Mouse (Mus musculus) heart, embryonic 12.5 days (tissue): ENCODE data around the gene Kcna4. TPM values are rescaled to one million over a fixed set of nuclear protein-coding genes. Genes with fewer than 3 reads are reported as not detected.

Source experiments
- ATAC-seq: fragments of 200-750 bp; cut with Nextera tagmentation; 2 replicates; pipeline ENCODE4 v1.8.0; 2017; ENCODE audit warnings: moderate TSS enrichment, moderate library complexity; ENCODE audit not compliant: insufficient number of reproducible peaks, low FRiP score
- H3K27ac ChIP-seq: fragments of 300-500 bp; sonication (generic); 2 replicates; pipeline ENCODE4 v1.5.1; 2016; ENCODE audit warnings: mild to moderate bottlenecking, moderate library complexity; ENCODE audit not compliant: poor library complexity, severe bottlenecking
- H3K27me3 ChIP-seq: fragments of 300-500 bp; sonication (generic); replicated peaks from 2 replicates; pipeline ENCODE4 v1.6.1; 2016; ENCODE audit warnings: mild to moderate bottlenecking, moderate library complexity
- H3K36me3 ChIP-seq: fragments of 300-500 bp; sonication (generic); 2 replicates; pipeline ENCODE4 v1.6.1; 2016; ENCODE audit warnings: mild to moderate bottlenecking, moderate library complexity
- H3K4me1 ChIP-seq: fragments of 300-500 bp; sonication (generic); replicated peaks from 2 replicates; pipeline ENCODE4 v1.6.1; 2016; ENCODE audit warnings: mild to moderate bottlenecking
- H3K4me2 ChIP-seq: fragments of 300-500 bp; sonication (generic); 2 replicates; pipeline ENCODE4 v1.6.1; 2016; ENCODE audit warnings: mild to moderate bottlenecking, moderate library complexity
- H3K4me3 ChIP-seq: fragments of 300-500 bp; sonication (generic); 2 replicates; pipeline ENCODE4 v1.5.1; 2016; ENCODE audit warnings: mild to moderate bottlenecking
- H3K9ac ChIP-seq: fragments of 300-500 bp; sonication (generic); 2 replicates; pipeline ENCODE4 v1.6.1; 2016; ENCODE audit warnings: mild to moderate bottlenecking, moderate library complexity
- H3K9me3 ChIP-seq: fragments of 300-500 bp; sonication (generic); replicated peaks from 2 replicates; pipeline ENCODE4 v1.6.1; 2016; ENCODE audit warnings: mild to moderate bottlenecking, moderate library complexity
- WGBS: fragments of 180-500 bp; shearing (Covaris S2); methylation state at CpG from one replicate; pipeline ENCODE4 v1.1.7; 2016; 5-methylcytosine and 5-hydroxymethylcytosine counted together
- polyA plus RNA-seq: library from polyadenylated mRNA; unstranded; fragments of >200 nt; fragmentation: Nextera tagmentation; extraction: Ambion mirVana; gene quantifications from 2 replicates; pipeline ENCODE4 v1.2.1, GENCODE M21; 2016

Kcna4 gene
- polyA plus RNA-seq, 1 experiment from 2014 or later = 6.5 TPM

DNA sequence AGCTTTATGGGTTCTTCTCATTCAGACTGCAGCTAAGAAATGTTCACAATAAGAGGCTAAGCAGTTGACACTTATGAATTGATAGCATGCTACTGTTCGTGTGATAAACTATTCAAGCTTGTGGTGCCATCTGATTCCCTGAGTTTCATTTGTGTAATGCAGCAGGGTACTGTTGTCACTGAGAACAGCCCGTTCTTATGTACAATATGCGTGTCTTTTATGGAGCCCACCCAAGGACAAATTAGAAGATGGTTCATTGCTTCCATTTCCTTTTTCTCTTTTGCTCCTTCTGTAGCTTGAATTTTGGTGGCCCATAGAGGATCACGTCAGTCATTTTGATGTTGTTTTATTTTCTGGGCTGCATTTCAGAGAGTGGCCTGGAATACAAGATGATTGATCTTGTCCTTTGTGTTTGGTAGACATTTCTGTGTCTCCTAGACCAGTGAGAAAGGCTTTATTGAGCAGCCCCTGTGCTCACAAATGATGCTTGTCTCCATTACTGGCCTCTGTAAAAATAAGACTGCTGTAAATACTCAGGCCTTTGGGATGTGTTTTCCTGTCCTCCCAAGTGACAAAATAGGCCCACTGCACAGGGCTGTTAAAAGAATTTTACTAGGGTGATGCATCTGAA is 31.3 kb downstream of the Kcna4 start:
- Histone ChIP-seq H3K27ac (no peak overlapping the region), H3K9me3 (no peaks in the 10 kb centered on the region), H3K27me3 (no peaks in the 10 kb centered on the region), H3K4me1 (peaks cover 10% of the 10 kb centered on the region; the same call in 1 of the 2 replicates), H3K9ac (no peak overlapping the region), H3K36me3 (no peaks in the 10 kb centered on the region), H3K4me2 (no peak overlapping the region), H3K4me3 (no peak overlapping the region)
- 73% methylated on average over 4 of the region's 4 CpGs for WGBS
- ATAC-seq = no peak

DNA sequence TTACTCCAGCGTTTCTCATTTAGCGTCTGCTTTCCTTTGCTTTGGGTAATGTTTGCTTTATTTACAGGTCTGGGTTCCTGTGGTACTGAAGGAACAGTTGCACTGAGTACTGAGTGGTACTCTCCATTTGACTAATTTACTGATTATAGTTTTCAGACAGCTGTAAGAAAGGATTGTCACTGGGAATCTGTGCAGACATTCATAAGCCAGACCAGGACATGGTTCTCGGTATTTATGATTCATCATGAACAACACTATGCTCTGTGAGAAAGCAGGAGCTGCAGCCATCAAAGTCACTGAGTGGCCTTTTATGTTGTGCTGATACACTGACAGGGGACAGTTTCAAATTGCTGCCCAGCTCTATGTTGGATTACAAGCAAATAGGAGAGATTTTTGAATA is 33.7 kb downstream of the Kcna4 start:
- no peaks in the 10 kb centered on the region for H3K9me3 ChIP-seq
- no peak overlapping the region for H3K9ac ChIP-seq
- no peak for ATAC-seq
- H3K4me3 ChIP-seq = no peak overlapping the region
- no peak overlapping the region for H3K27ac ChIP-seq
- WGBS = 79% methylated on average over 3 of the region's 3 CpGs
- H3K4me2 ChIP-seq = no peak overlapping the region
- H3K4me1 ChIP-seq = peaks cover 10% of the 10 kb centered on the region; the same call in 1 of the 2 replicates
- H3K27me3 ChIP-seq = no peaks in the 10 kb centered on the region
- no peaks in the 10 kb centered on the region for H3K36me3 ChIP-seq

DNA sequence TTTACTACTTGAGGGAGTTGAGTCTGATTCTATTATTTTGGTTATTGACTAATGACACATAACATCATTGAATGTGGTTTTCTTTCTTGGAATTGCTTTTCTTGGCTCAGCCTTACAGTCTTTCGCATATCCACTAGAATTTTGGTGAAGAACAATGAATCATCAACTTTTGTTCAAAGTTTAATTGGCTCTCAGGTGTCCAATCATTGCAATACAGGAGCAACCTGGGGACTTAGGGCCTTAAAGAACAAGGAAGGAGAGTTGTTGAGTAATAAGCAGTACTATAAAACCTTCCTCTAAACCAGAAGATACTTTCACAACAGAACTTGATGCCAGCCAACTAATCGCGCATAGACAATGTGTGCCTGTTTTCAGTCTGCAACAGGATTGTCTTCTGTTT is 36.8 kb downstream of the Kcna4 start:
- no peak for ATAC-seq
- peaks cover under 1% of the 10 kb centered on the region; the same call in 1 of the 2 replicates for H3K4me1 ChIP-seq
- 85% methylated on average over 3 of the region's 3 CpGs for WGBS
- no peak overlapping the region for H3K27ac ChIP-seq
- H3K36me3 ChIP-seq = no peaks in the 10 kb centered on the region
- H3K9me3 ChIP-seq = no peaks in the 10 kb centered on the region
- no peak overlapping the region for H3K4me3 ChIP-seq
- no peaks in the 10 kb centered on the region for H3K27me3 ChIP-seq
- H3K9ac ChIP-seq = no peak overlapping the region
- no peak overlapping the region for H3K4me2 ChIP-seq

DNA sequence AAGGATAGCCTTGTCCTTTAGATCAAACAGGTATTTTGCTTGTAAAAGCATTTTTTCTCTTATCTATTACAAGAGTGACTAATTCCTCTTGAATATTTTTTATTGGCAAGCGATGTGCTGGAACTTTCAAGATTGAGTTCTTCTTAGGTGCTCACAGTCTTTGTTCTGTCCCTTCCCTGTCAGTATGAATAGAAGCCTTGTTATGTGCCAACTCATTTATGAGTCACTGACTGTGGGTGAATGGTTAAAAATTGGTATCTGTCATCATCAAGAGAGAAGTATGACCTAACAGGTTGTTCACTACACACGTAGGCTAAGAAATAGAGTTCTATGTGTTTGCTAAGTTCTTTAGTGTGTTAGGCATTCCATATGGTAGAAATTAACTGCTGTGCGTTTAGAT is 50.9 kb downstream of the Kcna4 start:
- no peak for ATAC-seq
- Histone ChIP-seq H3K9ac (no peak overlapping the region), H3K27ac (no peak overlapping the region), H3K4me2 (no peak overlapping the region), H3K4me3 (no peak overlapping the region), H3K27me3 (no peaks in the 10 kb centered on the region), H3K9me3 (no peaks in the 10 kb centered on the region), H3K36me3 (no peaks in the 10 kb centered on the region), H3K4me1 (no peaks in the 10 kb centered on the region)
- 78% methylated on average over 3 of the region's 3 CpGs for WGBS

DNA sequence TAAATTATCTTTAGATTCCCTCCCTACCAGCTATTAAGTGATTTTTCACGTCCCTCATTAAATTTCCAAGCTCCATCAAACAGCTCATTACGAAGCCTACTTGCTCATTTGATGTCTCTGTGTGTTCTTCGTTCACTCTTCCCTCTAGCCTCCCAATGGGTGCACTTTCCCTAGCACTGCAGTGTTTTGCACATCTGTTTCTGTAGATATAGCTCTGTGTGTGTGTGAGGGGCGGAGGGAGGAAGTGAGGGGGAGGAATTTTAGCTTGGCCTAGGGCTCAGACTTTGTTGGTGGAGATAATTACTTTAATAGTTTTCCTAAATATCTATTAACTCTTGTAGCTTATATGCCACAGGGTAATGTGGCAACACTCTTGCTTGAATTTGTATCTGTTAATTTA is 54.4 kb downstream of the Kcna4 start:
- H3K9me3 ChIP-seq = no peaks in the 10 kb centered on the region
- no peaks in the 10 kb centered on the region for H3K27me3 ChIP-seq
- H3K9ac ChIP-seq = no peak overlapping the region
- H3K4me2 ChIP-seq = no peak overlapping the region
- no peak overlapping the region for H3K4me3 ChIP-seq
- no peaks in the 10 kb centered on the region for H3K36me3 ChIP-seq
- 60% methylated on average over 4 of the region's 4 CpGs for WGBS
- no peaks in the 10 kb centered on the region for H3K4me1 ChIP-seq
- no peak overlapping the region for H3K27ac ChIP-seq
- no peak for ATAC-seq

DNA sequence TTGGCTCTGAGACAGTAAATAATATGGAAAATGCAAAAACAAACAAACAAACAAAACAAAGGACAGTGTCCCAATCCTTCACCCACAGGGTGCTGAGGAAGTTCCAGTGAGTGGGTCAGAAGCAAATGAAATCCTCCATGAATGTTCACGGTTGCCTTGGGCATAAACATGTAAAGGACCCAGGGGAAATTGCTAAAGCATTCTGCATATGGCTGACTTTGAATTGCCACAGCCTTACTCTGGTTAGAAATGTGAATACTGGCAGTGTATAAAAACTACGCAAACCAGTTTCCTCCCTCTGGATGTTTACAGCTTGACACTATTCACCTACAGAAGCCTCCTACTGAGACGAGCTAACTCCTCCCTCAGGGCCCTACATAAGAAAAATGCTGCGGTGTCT is 54.9 kb downstream of the Kcna4 start:
- no peaks in the 10 kb centered on the region for H3K4me1 ChIP-seq
- no peaks in the 10 kb centered on the region for H3K27me3 ChIP-seq
- no peak overlapping the region for H3K27ac ChIP-seq
- no peak overlapping the region for H3K4me2 ChIP-seq
- no peak overlapping the region for H3K4me3 ChIP-seq
- no peaks in the 10 kb centered on the region for H3K9me3 ChIP-seq
- 75% methylated on average over 4 of the region's 4 CpGs for WGBS
- no peaks in the 10 kb centered on the region for H3K36me3 ChIP-seq
- no peak for ATAC-seq
- no peak overlapping the region for H3K9ac ChIP-seq

Other genes with a start within 250 kb of the Kcna4 start
- not detected in 2 replicates for gene Fshb, start 231.0 kb upstream of the Kcna4 start, polyA plus RNA-seq